Mouse (Mus musculus): ENCODE data around the gene Gcn1l1. TPM values are rescaled to one million over a fixed set of nuclear protein-coding genes. Genes with fewer than 3 reads are reported as not detected.

Gcn1l1 gene
- polyA plus RNA-seq, 1 experiment from 2014 or later, result 20.9 TPM

Small RNA genes within 50 kb of the gene (microRNA-seq; reads per million reads assigned to microRNA genes)
- gene Mir7029 (not detected), gene Mir7030 (not detected)

Other genes with a start within 250 kb of the Gcn1l1 start
- gene Srsf9, start 238.1 kb upstream of the Gcn1l1 start, polyA plus RNA-seq (2015; fragmentation: Nextera tagmentation; extraction: Ambion mirVana), result 94.3 and 131 TPM in 2 replicates
- gene Gatc, start 224.1 kb upstream of the Gcn1l1 start, polyA plus RNA-seq (2015; fragmentation: Nextera tagmentation; extraction: Ambion mirVana), result 22.4 and 24.6 TPM in 2 replicates
- gene Triap1, start 224.0 kb upstream of the Gcn1l1 start, polyA plus RNA-seq (2015; fragmentation: Nextera tagmentation; extraction: Ambion mirVana), result 39.2 and 40.2 TPM in 2 replicates
- 1,358 and 1,596 TPM in 2 replicates for gene Cox6a1, start 216.3 kb upstream of the Gcn1l1 start, polyA plus RNA-seq (2015; fragmentation: Nextera tagmentation; extraction: Ambion mirVana)
- gene Msi1, start 135.7 kb upstream of the Gcn1l1 start, polyA plus RNA-seq (2015; fragmentation: Nextera tagmentation; extraction: Ambion mirVana), result 1.1 and 1.8 TPM in 2 replicates
- 0.46 and 0.92 TPM in 2 replicates for gene Pla2g1b, start 99.0 kb upstream of the Gcn1l1 start, polyA plus RNA-seq (2015; fragmentation: Nextera tagmentation; extraction: Ambion mirVana)
- gene Sirt4, start 80.5 kb upstream of the Gcn1l1 start, polyA plus RNA-seq (2015; fragmentation: Nextera tagmentation; extraction: Ambion mirVana), result 18.7 and 24.0 TPM in 2 replicates
- 39.1 and 40.6 TPM in 2 replicates for gene Pxn, start 58.6 kb upstream of the Gcn1l1 start, polyA plus RNA-seq (2015; fragmentation: Nextera tagmentation; extraction: Ambion mirVana)
- 1,003 and 1,029 TPM in 2 replicates for gene Rplp0, start 5.8 kb upstream of the Gcn1l1 start, polyA plus RNA-seq (2015; fragmentation: Nextera tagmentation; extraction: Ambion mirVana)
- gene Rab35, start 66.7 kb downstream of the Gcn1l1 start, polyA plus RNA-seq (2015; fragmentation: Nextera tagmentation; extraction: Ambion mirVana), result 11.0 and 17.5 TPM in 2 replicates
- 7.7 and 9.2 TPM in 2 replicates for gene Bicdl1, start 166.4 kb downstream of the Gcn1l1 start, polyA plus RNA-seq (2015; fragmentation: Nextera tagmentation; extraction: Ambion mirVana)